Comparison of ENCODE assay signal across 13 mouse cellular contexts in genomic region chr10:42601556-42601955, GRCm38 (mm10). TPM values are rescaled to one million over a fixed set of nuclear protein-coding genes. Genes with fewer than 3 reads are reported as not detected.
DNase-seq lines count a peak whose midpoint lies in the region; ATAC-seq and TF ChIP-seq lines count a peak whose summit lies in the region.
"Had no signal": no experiment of that assay in that cellular context is flagged by ENCODE, and none has a peak within 500 bp of the region (broad histone marks: within the 10 kb centered on the region; RNA-seq: fewer than 3 reads in every experiment).

No protein-coding gene starts in this region.

- H3K27me3 ChIP-seq in spleen, adult 2 months (ENCODE audit: control insufficient read depth, insufficient read depth, low read length): no peaks in the 10 kb centered on the region; the same call in 1 of the 2 replicates
- peaks cover 37% of the 10 kb centered on the region for H3K27me3 ChIP-seq in embryonic facial prominence, embryonic 10.5 days (replicated peaks; ENCODE audit: low read depth, poor library complexity, severe bottlenecking)

- intact Hi-C loops in heart, postnatal 36 days (cut with DNase I): no loop called here
- intact Hi-C loops in gastrocnemius, postnatal 36 days (cut with DNase I): no loop called here

- no peaks in the 10 kb centered on the region for H3K36me3 ChIP-seq in spleen, adult 2 months (ENCODE audit: control insufficient read depth, insufficient read depth, low read length)
- H3K36me3 ChIP-seq in embryonic facial prominence, embryonic 10.5 days (replicated peaks): no peaks in the 10 kb centered on the region
- H3K36me3 ChIP-seq: limb, embryonic 13.5 days had no signal

- no peak for ATAC-seq in frontal cortex, adult (ENCODE audit: low TSS enrichment)

- peaks cover 8% of the 10 kb centered on the region for H3K9me3 ChIP-seq in embryonic facial prominence, embryonic 10.5 days

- TF ChIP-seq CTCF in spleen, adult 2 months (IDR thresholded peaks at IDR 0.05; ENCODE audit: extremely low read depth, insufficient read depth, insufficient read length, insufficient replicate concordance): peak; percentile 20; the same call in 1 of the 2 replicates

- TF ChIP-seq POLR2A in spleen, adult 2 months (IDR thresholded peaks at IDR 0.05; ENCODE audit: low read depth, low read length): no peak

- no peak overlapping the region for H3K4me3 ChIP-seq in spleen, adult 2 months (ENCODE audit: extremely low read depth, insufficient read depth, insufficient read length)
- H3K4me3 ChIP-seq in embryonic facial prominence, embryonic 10.5 days: no peak overlapping the region
- H3K4me3 ChIP-seq: limb, embryonic 13.5 days; myocyte had no signal

- 33% methylated on average over 10 of the region's 10 CpGs for WGBS in spleen, adult 2 months
- 25% methylated on average over 10 of the region's 10 CpGs for WGBS in embryonic facial prominence, embryonic 10.5 days

- DNase-seq in heart, postnatal 4 days: peak; percentile 33
- no peak for DNase-seq in heart, postnatal 36 days
- DNase-seq in spleen, adult 2 months (ENCODE audit: low read depth in 1 of 2, low spot score in 2 of 2): no peak
- no peak for DNase-seq in spleen, adult 12 weeks (ENCODE audit: low spot score)
- peak; percentile 43 for DNase-seq in embryonic facial prominence, embryonic 10.5 days (ENCODE audit: low spot score)
- peak; percentile 76 for DNase-seq in thymus, postnatal 4 days
- no peak for DNase-seq in gastrocnemius, postnatal 36 days
- DNase-seq: cerebellum, postnatal 36 days; gastrocnemius, postnatal 10 days; kidney, adult 18-20 months had no signal

- no peak overlapping the region for H3K27ac ChIP-seq in spleen, adult 2 months (ENCODE audit: insufficient read depth, low read length)
- no peak overlapping the region for H3K27ac ChIP-seq in embryonic facial prominence, embryonic 10.5 days (replicated peaks)
- H3K27ac ChIP-seq: limb, embryonic 13.5 days had no signal

- H3K4me1 ChIP-seq in spleen, adult 2 months (ENCODE audit: control insufficient read depth, insufficient read depth, insufficient read length): no peaks in the 10 kb centered on the region
- no peaks in the 10 kb centered on the region for H3K4me1 ChIP-seq in embryonic facial prominence, embryonic 10.5 days
- H3K4me1 ChIP-seq: limb, embryonic 13.5 days had no signal

RNA-seq across cellular contexts. Expression of gene Ostm1, which starts 17.9 kb away (rescaled TPM):
- total RNA-seq in heart, postnatal 4 days (2021): 10 to 100 TPM; 18.2 to 19.9 TPM
- 10 to 100 TPM; 16.4 to 18.2 TPM for total RNA-seq in heart, postnatal 36 days (2021)
- 16.2 and 23.1 TPM in 2 replicates for polyA plus RNA-seq in spleen, adult 2 months (2012; rRNA removed)
- polyA plus RNA-seq in embryonic facial prominence, embryonic 10.5 days (2016; fragmentation: Nextera tagmentation; extraction: Ambion mirVana): 15.4 and 15.7 TPM in 2 replicates
- total RNA-seq in gastrocnemius, postnatal 36 days (2021): 10 to 100 TPM; 19.3 to 19.5 TPM

RNA-seq across cellular contexts. Expression of gene Nr2e1, which starts 18.1 kb away (rescaled TPM):
- not detected for total RNA-seq in heart, postnatal 4 days (2021)
- not detected for total RNA-seq in heart, postnatal 36 days (2021)
- polyA plus RNA-seq in spleen, adult 2 months (2012; rRNA removed): not detected in 2 replicates
- polyA plus RNA-seq in embryonic facial prominence, embryonic 10.5 days (2016; fragmentation: Nextera tagmentation; extraction: Ambion mirVana): 10.4 and 11.5 TPM in 2 replicates
- not detected for total RNA-seq in gastrocnemius, postnatal 36 days (2021)
- total RNA-seq: gastrocnemius, postnatal 10 days had no signal
- polyA plus RNA-seq: limb, embryonic 13.5 days; myocyte had no signal

Comparison
In these comparisons a context has a peak if more than half of its experiments do, and no peak if none do; other contexts are left out.
1. DNase-seq: peak in heart, postnatal 4 days (single experiment), embryonic facial prominence, embryonic 10.5 days (single experiment) and thymus, postnatal 4 days (single experiment); none in heart, postnatal 36 days (0 of 2), spleen, adult 2 months (0 of 2), spleen, adult 12 weeks (single experiment) and gastrocnemius, postnatal 36 days (0 of 2).